Mouse (Mus musculus) left cerebral cortex, adult 2 months (tissue): Measurements from ENCODE around the gene Vps13d. TPM values are rescaled to one million over a fixed set of nuclear protein-coding genes. Genes with fewer than 3 reads are reported as not detected.
A peak's percentile ranks its signal among the peaks of the same experiment; 100 is the strongest.
"Not testable (repeated sequence)": the region's sequence is repeated elsewhere in the genome, so short reads cannot be mapped to it uniquely, and the experiment has no call there.

Experiments
- DNase-seq, 2 experiments: peaks; one replicate each; pipeline ENCODE4 v3.0.0; 2021 to 2022; ENCODE audit warnings: low spot score in 2 of 2, mixed read lengths in 1 of 2; ENCODE audit errors: extremely low spot score in 1 of 2
- H3K27ac ChIP-seq: fragments of 200-600 bp; 2 replicates; pipeline ENCODE4 v1.8.1; 2022
- H3K4me3 ChIP-seq: fragments of 200-600 bp; 2 replicates; pipeline ENCODE4 v1.8.1; 2022
- CTCF ChIP-seq: fragments of 200-600 bp; IDR thresholded peaks from 2 replicates; pipeline ENCODE4 v1.8.1; 2022; ENCODE audit warnings: antibody characterized with exemption, mild to moderate bottlenecking, moderate library complexity
- intact Hi-C: fragments of 180-260 bp; cut with DNase I; formaldehyde crosslinking; loops from one replicate; pipeline ENCODE4 v1.15.1; 2025
- total RNA-seq, 2 experiments: library from RNA; stranded (reverse); gene quantifications; 2 replicates each; pipeline ENCODE4 v1.2.3; 2021

Gene Vps13d
- total RNA-seq, 2 experiments from 2014 or later = 63.2 to 64.4 TPM

DNA sequence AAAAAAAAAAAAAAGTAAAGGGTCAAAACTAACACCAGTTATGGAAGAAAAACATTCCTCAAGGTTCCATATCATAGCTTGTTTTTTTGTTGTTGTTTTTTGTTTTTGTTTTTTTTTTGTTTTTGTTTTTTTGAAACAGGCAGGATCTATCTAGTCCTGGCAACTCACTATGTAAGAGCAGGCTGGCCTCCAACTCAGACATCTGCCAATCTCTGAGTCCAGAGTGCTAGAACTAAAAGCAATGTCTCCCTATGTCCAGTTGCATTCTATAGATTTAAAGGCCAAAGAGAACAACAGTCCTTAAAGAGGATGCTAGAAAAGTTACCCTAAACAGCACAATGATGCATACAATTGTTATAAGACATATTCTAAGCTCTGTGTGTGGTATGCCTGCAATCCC lies 6.2 kb downstream of the Vps13d start:
- intact Hi-C loops = no loop called here
- no peak for TF ChIP-seq CTCF
- DNase-seq = no peak
- H3K27ac ChIP-seq = no peak overlapping the region
- H3K4me3 ChIP-seq = no peak overlapping the region

DNA sequence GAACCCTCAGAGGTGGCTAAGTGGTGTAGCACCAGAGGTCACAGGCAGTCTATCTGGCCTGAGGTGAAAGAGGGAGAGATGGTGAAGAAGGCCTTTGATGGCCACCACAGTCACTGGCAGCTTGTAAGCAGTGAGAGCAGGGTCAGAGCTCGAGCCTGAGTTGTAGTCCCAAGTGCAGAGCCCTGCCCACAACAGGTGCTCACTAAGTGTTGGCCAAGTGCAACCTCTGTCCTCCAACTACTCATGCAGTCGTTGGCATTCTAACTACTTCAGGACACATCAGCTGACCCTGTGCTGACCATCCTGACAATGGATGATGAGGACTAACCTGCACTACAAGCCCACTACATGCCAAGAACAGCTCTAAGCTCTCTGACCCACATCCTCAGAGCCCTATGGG lies 7.2 kb downstream of the Vps13d start:
- no peak for DNase-seq
- intact Hi-C loops = no loop called here
- no peak overlapping the region for H3K4me3 ChIP-seq
- H3K27ac ChIP-seq = no peak overlapping the region
- no peak for TF ChIP-seq CTCF

DNA sequence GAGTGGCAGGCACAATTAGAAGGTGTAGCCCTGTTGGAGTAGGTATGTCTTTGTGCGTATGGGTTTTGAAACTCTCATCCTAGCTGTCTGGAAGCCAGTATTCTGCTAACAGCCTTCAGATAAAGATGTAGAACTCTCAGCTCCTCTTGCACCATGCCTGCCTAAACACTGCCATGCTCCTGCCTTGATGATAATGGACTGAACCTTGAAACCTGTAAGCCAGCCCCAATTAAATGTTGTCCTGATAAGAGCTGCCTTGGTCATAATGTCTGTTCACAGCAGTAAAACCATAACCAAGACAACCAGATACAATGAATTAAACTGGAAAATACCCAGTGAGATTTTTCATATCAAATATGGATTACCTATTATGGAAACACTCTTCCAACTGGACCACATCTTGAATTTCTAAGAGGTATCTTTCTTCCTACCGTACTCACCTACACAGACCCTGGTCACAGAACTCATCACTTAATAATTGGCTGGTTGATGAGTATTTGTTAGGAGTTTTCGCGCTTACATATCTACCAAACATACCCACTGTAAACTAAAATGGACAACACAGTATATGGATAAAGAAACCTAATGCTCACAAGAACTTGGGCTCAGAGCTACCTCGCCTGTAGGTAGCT lies 15.8 kb downstream of the Vps13d start:
- intact Hi-C loops = no loop called here
- no peak overlapping the region for H3K27ac ChIP-seq
- no peak for DNase-seq
- H3K4me3 ChIP-seq = no peak overlapping the region
- no peak for TF ChIP-seq CTCF

DNA sequence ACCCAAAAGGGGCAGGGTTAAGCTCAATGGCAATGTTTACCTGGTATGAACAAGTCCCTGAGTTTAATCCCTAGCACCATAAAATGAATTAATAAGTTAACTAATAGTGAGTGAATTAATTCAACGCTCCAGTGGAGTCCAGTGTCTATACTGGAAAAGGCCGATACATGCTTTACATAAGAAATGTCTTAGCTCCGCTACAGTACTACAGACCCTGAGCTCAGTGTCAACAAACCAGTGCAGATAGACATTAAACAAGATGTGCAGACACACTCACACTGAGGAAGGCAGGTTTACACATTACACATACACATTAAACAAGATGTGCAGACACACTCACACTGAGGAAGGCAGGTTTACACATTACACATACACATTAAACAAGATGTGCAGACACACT lies 29.3 kb downstream of the Vps13d start:
- H3K4me3 ChIP-seq, DNase-seq, H3K27ac ChIP-seq: not testable (repeated sequence)
- intact Hi-C loops = loop anchor here (10.0 kb wide), 1 partner anchor 401 kb away; no protein-coding TSS in a partner anchor

DNA sequence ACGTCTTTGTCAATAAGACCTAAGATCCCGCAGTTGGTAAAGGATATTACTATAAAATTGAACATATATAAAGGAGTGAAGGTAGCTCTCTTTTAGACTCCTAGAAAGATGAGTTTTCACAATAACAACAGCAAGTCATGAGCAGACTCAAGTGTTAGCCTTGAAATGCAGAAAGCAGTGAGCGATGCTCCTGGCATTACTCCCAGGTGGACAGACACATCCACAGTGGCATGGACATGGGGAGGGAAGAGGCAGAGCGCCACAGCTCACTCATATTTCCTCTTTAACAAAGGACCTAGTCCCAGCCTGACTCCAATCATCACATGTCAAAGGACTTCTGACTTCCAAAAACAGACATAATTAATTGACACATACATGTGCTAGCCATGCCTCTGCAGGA lies 30.7 kb downstream of the Vps13d start:
- no peak for TF ChIP-seq CTCF
- intact Hi-C loops = loop anchor here (10.0 kb wide), 1 partner anchor 399 kb away; no protein-coding TSS in a partner anchor
- DNase-seq = no peak
- no peak overlapping the region for H3K4me3 ChIP-seq
- no peak overlapping the region for H3K27ac ChIP-seq

DNA sequence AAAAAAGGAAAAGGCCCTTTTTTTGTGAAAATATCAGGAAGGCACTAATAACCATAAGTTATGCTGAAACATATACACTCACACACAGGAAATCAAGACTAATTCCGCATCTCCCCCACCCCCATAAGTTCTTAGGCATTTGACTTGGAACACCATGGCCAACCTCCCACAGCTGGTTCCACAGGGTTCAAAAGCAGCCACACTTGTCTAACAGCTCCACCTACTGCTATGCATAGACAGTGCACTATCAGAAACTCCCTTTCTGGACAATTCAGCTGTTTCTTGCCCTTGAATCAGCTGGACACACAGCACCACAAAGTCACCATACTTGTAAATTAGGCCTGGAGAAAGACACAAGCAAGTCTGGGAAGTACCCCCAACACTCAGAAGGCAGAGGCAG lies 33.6 kb downstream of the Vps13d start:
- DNase-seq = no peak
- Histone ChIP-seq H3K4me3 (no peak overlapping the region), H3K27ac (no peak overlapping the region)
- intact Hi-C loops = loop anchor here (10.0 kb wide), 1 partner anchor 396 kb away; no protein-coding TSS in a partner anchor
- TF ChIP-seq CTCF = peak; percentile 48

DNA sequence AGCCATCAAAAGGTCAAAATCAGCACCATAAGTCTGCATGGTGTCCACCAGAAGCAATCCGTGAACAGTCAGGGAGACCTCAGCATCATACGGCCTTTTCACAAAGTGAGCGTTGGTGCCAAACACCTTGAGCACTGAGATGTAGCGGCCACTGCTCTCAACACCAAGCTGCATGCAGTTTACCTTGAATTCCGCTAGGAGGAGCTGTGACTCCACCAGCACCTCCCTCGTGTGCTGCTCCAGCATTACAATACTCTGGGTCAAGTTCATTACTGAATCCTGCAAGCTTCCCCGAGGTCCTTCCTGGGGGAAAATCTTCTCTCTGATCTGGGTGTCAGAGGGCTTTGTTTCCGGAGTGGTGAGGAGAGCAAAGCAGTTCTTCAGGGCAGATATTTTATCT lies 38.8 kb downstream of the Vps13d start:
- peak; percentile 99 for TF ChIP-seq CTCF
- Histone ChIP-seq H3K4me3 (no peak overlapping the region), H3K27ac (no peak overlapping the region)
- peak in 1 of 2 experiments; percentile 39 for DNase-seq
- intact Hi-C loops = loop anchor here (5.0 kb wide), 1 partner anchor 131 kb away; no protein-coding TSS in a partner anchor

DNA sequence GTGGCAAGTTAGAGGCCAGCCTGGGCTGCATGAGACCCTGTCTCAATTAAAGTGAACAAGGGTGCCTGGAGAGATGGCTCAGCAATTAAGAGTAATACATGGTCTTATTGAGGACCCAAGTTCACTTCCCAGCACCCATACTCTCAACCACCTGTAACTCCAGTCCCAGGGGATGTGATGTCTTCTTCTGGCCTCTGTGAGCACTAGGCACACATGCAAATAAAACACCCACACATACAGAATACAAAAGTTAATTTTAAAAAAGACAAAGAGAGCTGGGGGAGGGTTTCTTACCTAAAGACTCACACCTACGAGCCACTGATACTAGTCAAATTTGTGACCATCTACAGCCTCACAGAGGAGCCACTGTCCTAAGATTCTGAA lies 43.7 kb downstream of the Vps13d start:
- intact Hi-C loops = no loop called here
- no peak for TF ChIP-seq CTCF
- Histone ChIP-seq H3K27ac (no peak overlapping the region), H3K4me3 (no peak overlapping the region)
- no peak for DNase-seq

DNA sequence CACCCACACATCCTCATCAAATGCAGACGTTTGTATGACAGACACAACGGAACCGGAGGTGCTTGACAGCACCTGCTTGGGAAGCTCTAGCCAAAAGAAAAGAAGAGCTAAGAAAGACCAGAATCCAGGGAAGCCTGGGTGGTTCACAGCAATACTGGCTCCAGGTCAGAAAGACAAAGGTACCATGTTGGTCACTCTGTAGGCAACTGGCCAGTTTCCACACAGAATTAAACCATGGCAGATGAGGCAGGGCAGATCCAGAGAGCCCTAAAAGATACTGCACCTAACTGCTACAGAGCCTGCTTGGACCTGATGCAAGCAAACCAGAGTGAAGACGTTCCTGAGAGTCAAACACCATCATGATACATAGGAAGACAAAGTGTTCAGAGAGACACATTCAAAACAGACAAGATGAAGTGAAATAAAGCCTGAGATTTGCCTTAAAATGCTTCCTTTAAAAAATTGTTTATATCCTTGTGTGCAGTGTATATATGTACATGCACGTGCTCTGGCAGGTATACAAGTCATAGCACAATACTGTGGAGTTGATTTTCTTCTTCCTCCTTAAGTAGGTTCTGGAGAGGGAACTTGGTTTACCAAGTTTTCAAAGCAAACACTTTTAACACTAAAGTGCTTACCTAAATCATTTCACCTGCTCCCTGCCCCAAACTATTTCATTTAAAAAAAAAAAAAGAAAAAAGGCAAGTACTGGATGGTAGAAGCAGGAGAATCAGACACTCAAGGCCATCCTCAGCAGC lies 44.3 kb downstream of the Vps13d start:
- no peak for TF ChIP-seq CTCF
- no peak overlapping the region for H3K27ac ChIP-seq
- intact Hi-C loops = no loop called here
- DNase-seq = no peak
- H3K4me3 ChIP-seq = no peak overlapping the region

DNA sequence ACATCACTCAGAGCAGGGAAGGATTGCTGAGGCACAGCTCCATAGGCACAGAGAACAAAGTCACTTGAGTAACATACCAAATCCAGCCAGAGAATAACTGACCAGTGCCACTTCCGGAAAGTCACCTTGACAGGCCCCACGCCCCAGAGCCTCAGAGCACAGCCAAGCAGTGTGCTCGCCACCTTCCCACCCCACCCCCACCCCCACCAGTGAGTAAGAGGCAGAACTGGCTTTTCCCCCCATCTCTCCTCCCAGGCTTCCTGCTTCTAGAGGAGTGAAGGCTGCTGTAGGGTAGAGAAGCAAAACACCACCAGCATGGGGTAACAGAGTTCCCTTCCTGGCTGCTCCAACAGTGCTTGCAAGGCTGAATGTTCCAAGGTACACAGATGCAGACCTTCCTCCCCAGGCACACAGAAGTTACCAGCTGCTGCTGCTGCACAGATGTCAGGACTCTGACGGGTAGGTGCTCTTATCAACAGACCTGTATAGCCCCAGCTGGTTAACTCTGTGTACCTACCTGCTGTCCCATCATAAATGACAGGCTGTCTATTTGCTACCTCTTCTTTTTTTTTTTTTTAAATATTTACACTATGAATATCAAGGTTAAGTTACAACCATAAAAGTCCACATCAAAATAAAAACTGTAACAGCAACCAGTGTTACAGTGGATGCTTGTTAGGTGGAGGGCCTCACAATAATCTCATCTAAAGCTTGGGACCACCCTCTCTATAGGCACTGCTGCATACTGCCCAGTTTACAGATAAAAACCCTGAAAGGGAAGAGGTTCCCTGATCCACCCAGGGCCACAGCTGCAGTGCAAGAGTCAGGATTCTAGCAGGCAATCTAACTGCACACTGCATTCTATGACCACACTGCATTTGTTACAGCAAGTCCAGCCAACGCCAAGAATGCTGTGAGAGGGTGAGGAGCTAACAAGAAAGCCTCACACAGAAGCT lies 47.5 kb downstream of the Vps13d start:
- TF ChIP-seq CTCF = no peak
- no peak overlapping the region for H3K27ac ChIP-seq
- no peak overlapping the region for H3K4me3 ChIP-seq
- intact Hi-C loops = no loop called here
- DNase-seq = no peak

DNA sequence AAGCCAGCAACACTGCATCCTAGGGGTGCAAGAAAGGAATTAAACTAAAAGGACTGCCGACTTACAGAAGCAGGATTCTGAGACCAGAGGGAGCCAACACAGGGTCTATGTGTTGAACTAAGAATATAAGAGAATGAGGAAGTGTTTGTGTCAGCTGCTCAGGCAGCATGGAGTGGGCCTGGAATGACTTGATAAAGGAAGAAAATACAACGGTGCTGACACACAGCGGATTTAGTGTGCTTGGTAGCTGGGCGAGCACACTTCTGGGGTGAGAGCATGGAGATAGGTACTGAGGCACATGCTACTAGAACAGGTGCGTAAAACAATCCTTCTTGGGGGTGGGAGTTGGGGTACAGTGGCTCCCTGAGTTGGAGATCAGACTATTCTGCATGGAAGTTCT lies 51.3 kb downstream of the Vps13d start:
- H3K4me3 ChIP-seq = no peak overlapping the region
- no peak for DNase-seq
- intact Hi-C loops = no loop called here
- no peak for TF ChIP-seq CTCF
- no peak overlapping the region for H3K27ac ChIP-seq

DNA sequence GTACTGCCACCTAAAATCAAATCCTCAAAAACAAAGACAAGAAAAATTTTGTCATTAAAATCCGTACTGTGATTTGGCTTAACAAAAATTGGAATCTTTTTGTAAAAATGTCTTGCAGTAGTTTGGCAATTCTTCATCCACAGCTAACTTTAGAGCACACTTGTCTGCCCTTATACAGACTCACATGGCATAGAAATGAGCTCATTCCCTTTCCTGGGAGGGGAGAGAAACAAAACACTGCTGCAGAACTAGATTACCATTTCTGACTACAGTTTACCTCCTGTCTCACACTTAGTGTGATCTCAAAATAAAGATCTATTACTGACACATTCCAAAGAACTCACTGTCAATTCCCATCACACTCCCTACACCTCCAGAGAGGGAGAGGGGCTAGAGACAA lies 58.1 kb downstream of the Vps13d start:
- Histone ChIP-seq H3K27ac (no peak overlapping the region), H3K4me3 (no peak overlapping the region)
- intact Hi-C loops = no loop called here
- TF ChIP-seq CTCF = no peak
- DNase-seq = no peak
